Mouse (Mus musculus): Measurements from ENCODE around the gene Tmco4.

Gene Tmco4

DNA sequence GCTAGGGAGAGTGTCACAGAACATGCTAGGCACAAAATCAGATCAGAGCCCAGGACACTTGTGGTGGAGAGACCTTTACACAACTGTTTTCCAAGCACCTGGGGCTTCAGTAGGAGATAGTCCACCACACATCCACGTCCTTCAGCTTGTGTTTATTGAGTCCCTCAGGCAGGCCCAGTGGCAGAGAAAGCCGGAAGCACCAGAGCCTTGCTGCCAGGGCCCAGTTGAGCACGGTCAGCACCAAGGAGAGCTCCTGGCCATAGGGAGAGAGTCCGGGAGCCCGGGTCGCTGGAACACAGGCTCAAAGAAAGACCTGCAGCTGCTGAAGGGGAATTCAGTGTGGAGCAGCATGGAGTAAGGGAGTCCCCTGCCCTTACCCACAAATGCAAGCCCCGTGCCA, 86.9 kb downstream of the Tmco4 start:
- no peak for DNase-seq

DNA sequence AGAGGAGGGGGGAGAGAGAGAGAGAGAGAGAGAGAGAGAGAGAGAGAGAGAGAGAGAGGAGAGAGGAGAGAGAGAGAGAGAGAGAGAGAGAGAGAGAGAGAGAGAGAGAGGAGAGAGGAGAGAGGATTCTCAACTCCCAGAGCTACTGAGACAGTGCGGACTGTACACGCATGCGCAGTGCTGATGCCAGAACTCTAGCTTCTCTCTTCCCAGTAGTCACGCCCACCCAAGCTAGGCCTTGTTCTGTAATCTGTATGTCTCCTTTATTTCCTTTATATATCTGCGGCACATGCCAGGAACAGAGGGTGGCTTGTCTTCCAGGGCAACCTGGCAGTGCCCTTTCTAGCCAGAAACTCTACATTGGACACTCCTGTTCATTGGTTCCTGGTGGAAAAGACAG, 92.1 kb downstream of the Tmco4 start:
- DNase-seq = no peak

DNA sequence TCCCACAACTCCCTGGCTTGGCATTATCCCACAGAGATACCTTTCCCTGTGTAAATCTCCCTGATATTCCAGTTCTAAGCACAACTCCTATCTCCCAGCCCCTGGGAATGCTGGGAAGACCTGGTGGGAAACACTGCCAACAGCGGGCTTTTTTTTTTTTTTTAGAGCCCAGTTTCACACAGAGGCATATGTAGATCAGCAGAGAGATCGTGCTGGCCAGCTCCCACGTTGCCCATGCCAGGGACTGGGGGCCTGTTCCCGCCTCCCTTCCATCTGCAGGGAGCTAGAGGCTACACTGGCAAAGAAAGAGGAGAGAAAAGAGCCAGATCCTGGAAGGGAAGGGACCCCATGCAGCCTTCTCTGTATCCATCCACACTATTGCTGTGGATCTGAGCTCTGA, 95.6 kb downstream of the Tmco4 start:
- DNase-seq = peak; percentile 57 to 80

DNA sequence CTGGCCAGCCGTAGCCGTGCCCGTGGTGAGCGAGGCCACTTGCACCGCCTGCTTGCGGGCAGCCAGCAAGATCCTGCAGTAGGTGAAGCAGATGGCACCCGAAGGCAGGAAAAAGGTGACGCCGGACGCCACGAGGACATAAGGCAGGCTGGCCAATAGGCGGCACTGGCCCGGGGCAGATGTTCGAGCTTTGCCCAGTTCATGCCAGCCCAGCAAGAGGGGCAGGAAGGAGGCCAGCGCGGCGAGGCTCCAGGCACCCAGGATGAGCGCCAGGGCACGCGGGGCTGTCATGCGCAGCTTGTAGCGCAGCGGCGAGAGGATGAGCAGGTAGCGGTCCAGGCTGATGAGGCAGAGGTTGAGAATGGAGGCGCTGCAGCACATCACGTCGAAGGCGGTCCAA, 101.4 kb downstream of the Tmco4 start:
- DNase-seq = peak; percentile 70 to 83

DNA sequence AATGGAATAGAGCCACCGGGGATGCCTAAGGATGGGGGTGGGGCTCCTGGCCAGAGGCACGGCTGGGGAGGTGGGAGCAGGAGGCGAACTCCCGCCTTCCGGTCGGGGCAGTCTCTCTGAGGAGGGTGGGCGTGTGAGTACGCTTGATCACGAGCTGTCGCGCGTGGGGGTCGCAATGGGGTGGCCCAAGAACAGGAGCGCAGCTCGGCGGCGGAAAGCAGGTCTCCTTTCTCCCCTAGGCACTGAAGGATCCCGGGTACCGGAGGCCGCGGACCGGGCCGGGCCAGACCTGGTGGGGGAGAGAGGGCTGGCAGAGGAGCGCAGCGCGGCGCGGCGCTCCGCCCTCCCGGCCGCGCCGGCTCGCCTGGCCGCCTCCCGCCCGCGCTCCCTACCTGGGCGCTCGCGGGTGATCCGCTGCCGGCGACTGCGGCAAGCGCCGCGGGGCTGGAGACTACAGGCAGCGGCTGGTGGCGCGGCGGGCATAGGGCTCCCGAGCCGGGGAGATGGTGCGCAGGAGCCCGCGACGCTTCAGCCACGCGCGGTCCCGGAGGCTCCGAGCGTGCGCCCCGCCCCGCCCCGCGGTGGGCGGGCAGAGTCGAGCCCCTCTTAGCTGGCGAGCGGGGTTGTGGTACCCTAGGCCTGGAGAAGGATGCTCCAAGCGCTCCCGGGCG, 102.5 kb downstream of the Tmco4 start, which contains the start of gene Htr6:
Htr6 (minus strand) TSS at position 530 of the 671 bp plus-strand sequence.
- DNase-seq = peak in 1 of 2 experiments; percentile 39

GRCm38 (mm10) chr4:139075915-139076314, 103.2 kb downstream of the Tmco4 start:
- DNase-seq = peak in 1 of 2 experiments; percentile 53

- DNase-seq = peak; percentile 67 to 69
These were observed 105.6 kb downstream of the Tmco4 start for GRCm38 (mm10) chr4:139078313-139078712.

- peak; percentile 57 to 62 for DNase-seq
These were observed 106.0 kb downstream of the Tmco4 start for GRCm38 (mm10) chr4:139078726-139079125.

- DNase-seq = no peak
These were observed 106.8 kb downstream of the Tmco4 start for GRCm38 (mm10) chr4:139079439-139079838.

DNA sequence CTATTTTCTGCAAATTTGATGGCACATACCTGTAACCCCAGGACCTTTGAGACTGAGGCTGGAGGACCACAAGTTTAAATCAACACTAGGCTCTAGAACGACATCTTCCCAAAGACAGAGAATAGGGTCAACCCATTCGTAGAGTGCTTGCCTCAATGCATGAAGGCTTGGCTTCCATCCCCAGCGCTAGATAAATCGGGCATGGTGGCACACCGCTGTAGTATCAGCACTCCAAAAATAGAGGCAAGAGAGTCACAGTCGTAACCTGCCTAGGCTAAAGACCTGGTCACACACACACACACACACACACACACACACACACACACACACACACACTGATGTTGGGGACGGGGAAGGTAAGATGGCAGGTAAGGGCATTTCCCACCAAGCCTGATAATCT, 107.6 kb downstream of the Tmco4 start:
- no peak for DNase-seq

DNA sequence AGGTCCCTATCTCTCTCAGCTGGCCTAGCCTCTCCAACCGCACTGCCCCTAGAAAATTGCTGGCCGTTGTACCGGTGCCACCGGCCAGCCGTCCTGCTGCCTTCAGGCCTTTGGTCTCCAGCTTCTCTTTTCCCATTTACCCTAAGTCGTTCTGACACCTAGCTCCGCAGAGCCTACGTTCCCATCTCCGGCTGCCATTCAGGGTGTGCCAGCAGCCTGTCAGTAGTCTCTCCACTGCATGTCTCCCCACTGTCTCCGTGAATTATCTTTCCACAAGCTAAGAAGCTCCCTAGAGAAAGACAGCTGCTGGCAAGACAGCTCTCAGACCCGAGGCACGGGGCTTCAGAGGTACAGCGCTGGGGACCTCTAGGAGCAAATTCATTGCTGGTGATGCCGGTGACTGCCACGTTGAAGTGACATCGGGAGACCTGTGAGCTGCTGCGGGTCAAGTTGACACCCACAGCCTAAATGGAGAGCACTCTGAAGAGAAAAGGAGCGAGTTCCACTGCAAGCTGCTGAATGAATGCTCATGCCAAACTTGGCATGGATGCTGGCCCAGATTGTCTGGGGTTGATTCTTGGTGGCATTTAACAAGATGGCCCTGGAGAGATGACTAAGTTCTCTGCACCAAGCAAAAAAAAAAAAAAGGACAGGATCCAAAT, 108.7 kb downstream of the Tmco4 start:
- DNase-seq = peak; percentile 76 to 81

GRCm38 (mm10) chr4:139082790-139083564, 110.3 kb downstream of the Tmco4 start:
- peak; percentile 90 to 91 for DNase-seq

- DNase-seq = no peak
These were observed 112.6 kb downstream of the Tmco4 start for GRCm38 (mm10) chr4:139085337-139085736.

- peak; percentile 92 to 94 for DNase-seq
These were observed 113.3 kb downstream of the Tmco4 start for GRCm38 (mm10) chr4:139086037-139086436.

GRCm38 (mm10) chr4:139086984-139087383, 114.3 kb downstream of the Tmco4 start:
- DNase-seq = no peak

GRCm38 (mm10) chr4:139088982-139089671, 116.4 kb downstream of the Tmco4 start:
- no peak for DNase-seq

DNA sequence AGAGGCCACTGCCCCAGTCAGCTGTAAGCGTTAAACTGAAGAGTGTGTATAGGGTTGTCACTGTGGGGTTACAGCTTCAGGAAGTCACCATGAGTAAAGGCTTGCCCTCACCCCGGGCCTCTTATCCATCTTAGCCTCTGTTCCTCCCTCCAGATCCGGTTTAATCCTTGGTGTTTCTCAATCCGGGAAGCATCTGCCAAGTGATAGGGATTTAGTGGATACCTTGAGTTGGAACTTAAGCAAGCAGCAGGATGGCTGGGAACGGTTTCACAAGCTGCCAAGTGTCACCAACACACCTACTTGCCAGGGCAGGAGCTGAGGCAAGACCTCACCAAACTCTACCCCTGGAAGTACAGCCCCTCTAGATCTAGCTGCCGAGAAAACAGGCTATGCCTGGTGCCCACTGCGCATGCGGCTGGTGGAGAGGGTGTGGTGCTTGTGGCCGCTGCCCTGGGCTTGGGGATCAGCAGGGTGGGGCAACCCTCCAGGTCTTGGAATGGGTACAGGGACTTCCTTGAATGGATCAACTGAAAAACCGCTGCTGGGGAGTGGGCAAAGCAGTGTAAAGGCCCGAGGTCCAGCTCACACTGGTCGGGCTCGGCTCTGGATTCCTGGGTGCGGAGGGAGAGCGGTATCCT, 117.7 kb downstream of the Tmco4 start:
- no peak for DNase-seq

GRCm38 (mm10) chr4:139091066-139091465, 118.4 kb downstream of the Tmco4 start:
- no peak for DNase-seq

DNA sequence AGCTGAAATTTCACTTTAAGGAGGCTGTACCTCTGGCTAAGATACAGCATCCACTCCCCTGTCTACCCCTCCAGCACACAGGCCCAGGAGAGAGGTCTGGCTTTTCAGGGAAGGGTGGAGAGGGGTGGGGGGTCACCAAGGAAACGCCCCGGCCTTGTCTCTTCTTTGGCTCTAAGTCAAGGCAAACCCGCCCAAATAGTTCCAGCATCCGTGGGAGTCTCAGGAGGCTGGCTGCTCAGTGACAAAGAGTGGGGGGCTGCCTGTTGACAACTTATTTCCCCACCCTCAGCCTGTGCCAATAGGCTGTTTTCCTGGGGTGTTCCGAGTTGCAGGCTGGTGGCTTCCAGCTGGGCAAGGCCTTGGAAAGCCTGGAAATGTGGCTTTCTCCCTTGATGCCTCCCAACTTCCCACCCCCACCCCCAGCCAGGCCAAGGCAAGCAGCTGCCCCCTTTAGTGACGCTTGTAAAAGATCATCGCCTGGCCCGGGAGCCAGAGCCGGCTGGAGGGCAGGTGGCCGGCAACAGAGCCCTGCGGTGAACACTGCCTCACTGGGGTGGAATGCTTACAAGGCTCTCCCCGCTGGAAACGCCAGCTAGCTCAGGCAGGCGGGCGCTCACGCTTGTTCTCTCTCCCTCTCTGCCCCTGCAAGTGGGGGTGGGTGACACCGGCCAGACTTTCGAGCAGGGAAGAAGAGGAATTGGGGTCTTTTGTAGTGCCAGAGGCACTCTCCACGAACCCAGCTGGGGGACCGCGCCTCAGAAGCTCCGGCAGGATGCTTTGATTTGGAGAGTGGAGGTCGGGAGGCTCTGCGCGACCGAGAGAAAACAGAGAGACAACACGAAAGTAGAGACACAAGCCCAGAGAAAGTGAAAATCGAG, 119.0 kb downstream of the Tmco4 start:
- DNase-seq = peak in 1 of 2 experiments; percentile 65

DNA sequence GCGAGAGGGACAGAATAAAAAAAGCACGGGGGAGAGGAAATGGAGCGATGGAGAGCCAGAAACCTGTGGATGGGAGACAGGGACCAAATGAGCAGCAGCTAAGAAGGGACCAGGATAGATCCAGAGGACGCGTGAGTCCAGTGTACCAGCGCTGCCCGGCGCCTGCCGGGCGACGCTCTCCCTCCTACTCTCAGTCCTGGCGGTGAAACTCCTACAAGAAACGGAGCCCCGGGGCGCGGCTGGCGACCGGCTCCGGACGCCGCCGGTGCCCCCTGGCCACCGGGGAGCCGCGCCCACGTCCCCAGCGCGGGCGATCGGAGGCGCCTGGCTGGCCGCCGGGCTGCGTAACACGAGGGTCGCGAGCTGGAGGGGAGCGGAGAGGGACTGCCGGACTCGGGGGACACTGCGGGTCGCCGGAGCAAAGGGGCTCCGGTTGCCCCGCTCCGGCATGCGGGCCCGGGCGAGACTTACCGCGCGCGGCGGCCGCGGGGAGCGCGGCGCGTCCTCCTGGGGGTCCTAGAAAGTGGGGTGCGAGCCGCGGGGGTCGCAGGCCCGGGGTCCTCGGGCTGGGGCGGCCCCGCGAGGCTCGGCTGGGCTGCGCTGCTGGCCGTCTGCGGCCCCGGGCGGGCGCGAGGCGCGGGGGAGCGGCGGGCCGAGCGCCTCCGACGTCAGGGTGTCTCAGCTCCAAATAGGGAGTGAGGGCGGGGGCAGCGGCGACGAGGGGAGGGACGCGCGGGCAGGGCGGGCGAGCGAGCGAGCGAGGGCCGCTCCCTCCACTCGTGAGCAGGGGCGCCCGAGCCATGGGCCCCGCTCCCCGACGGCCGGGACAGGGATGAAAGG, 119.9 kb downstream of the Tmco4 start, which contains the start of gene Nbl1:
Nbl1 (minus strand) TSS at position 638 of the 840 bp plus-strand sequence.
- peak in 1 of 2 experiments; percentile 54 for DNase-seq
